Mouse (Mus musculus) thymus, adult 2 months (tissue): Measurements from ENCODE around the gene Hsf4.

ENCODE experiments used
- CTCF ChIP-seq: fragments of 200-500 bp; IDR thresholded peaks from 2 replicates; pipeline ENCODE4 v1.5.1; 2012; ENCODE audit warnings: mild to moderate bottlenecking, control low read depth, low read length, moderate library complexity, borderline replicate concordance; ENCODE audit not compliant: control insufficient read depth, poor library complexity, insufficient read depth; ENCODE audit errors: extremely low read depth
- POLR2A ChIP-seq: fragments of 200-500 bp; IDR thresholded peaks from 2 replicates; pipeline ENCODE4 v1.6.1; 2012; ENCODE audit warnings: mild to moderate bottlenecking, low read length, control low read depth, moderate library complexity; ENCODE audit not compliant: control insufficient read depth, poor library complexity, insufficient read depth; ENCODE audit errors: extremely low read depth

DNA sequence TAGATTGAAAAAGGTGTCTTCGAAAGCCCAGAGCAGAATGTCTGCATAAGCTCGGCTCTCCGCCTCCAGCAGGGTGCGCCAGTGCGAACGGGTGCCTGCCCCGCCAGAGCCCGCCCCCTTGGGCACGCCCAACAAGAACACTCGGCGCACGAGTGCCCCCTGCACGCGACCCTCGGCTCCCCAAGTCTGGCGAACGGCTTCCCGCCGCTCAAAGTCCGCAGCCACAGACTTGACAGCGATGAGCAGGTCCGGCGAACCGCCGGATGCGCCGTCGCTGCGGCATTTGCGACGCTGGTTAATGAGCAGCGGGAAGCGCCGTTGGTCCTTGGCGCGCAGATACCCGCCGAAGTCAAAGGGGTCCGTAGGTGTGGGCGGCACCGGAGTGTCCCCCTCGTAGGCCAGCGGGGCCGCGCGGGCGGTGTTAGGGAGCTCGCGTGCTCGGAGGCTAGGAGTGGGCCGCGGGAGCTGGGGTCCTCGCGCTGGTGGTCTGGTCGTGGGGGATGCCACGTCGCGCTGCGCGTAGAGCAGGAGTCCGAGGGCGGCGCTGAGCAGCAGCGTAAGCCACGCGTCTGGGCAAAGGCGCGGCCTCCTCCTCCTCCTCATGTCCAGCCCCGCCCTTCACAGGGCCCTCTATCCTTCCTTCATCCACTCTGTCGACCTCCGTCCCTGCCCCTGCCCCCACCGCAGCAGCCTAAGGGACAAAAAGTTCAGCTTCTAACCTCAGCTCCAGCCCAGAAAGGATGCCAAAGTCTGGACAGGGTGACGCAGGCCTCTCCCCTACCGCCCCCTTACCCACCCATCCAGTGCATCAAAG, 15.2 kb upstream of the Hsf4 start:
- TF ChIP-seq CTCF (peak; percentile 86), POLR2A (peak; percentile 57; the same call in 1 of the 2 replicates)
